Mouse (Mus musculus) left cerebral cortex, postnatal 14 days (tissue): ENCODE results near the gene Efcab12. TPM values are rescaled to one million over a fixed set of nuclear protein-coding genes. Genes with fewer than 3 reads are reported as not detected.

Source experiments
- DNase-seq, 2 experiments: peaks; one replicate each; pipeline ENCODE4 v3.0.0; 2021 to 2022; ENCODE audit warnings: low spot score in 2 of 2, mixed read lengths in 1 of 2
- intact Hi-C: fragments of 180-260 bp; cut with DNase I; formaldehyde crosslinking; loops from one replicate; pipeline ENCODE4 v1.15.1; 2025
- total RNA-seq, 2 experiments: library from RNA; stranded (reverse); gene quantifications; 2 replicates each; pipeline ENCODE4 v1.2.3; 2021

Gene Efcab12
- total RNA-seq, 2 experiments from 2014 or later = 3.4 to 4.8 TPM

- intact Hi-C loops = loop anchor here (5.0 kb wide), 3 partner anchors 77 to 202 kb away; partner anchors contain the start of gene Mkrn2
- DNase-seq = no peak
These were observed 33.6 kb downstream of the Efcab12 start for GRCm38 (mm10) chr6:115804432-115805192.

DNA sequence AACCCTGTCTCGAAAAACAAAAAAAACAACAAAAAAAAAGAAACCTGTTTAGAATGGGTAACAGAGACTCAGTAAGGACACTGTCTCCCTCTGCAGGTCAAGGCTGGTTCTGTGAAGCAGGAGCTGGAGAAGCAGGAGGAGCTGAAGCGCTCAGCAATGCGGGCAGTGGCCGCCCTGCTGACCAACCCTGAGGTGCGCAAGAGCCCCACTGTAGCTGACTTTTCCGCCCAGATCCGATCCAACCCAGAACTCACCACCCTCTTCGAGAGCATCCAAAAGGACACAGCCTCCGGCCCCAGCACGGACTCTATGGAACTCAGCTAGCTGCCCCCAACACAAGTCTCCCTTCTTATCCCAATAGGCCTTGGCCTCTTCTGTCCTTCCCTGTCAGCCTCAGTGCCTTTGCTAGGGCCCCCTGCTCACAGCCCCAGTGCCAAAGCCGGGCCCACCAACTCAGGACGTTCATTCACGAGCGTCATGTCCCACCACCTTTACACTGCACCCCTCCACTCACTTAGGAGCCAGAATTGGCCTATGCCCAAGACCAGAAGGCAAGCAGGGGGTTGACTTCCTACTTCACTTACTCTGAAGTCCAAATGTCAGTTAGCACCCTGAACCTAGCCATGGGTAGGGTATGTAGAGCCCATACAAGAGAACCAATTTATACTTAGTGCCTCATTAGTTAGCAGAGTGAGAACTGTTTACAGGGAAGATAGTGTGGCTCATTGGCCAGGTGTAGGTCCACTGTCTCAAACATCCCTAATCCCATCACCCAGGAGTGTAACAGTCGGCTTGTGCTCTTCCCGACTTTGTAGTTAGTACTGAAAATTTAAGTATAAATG lies 34.5 kb downstream of the Efcab12 start:
- DNase-seq = peak; percentile 84 to 93
- intact Hi-C loops = loop anchor here (5.0 kb wide), 2 partner anchors 76 to 201 kb away; partner anchors contain the start of gene Mkrn2

GRCm38 (mm10) chr6:115801811-115802210 lies 36.4 kb downstream of the Efcab12 start:
- intact Hi-C loops = loop anchor here (5.0 kb wide), 2 partner anchors 75 to 200 kb away; partner anchors contain the start of gene Mkrn2
- no peak for DNase-seq

- intact Hi-C loops = no loop called here
- no peak for DNase-seq
These were observed 45.5 kb downstream of the Efcab12 start for GRCm38 (mm10) chr6:115792691-115793215.

GRCm38 (mm10) chr6:115791842-115792686 lies 46.1 kb downstream of the Efcab12 start:
- peak in 1 of 2 experiments; percentile 28 for DNase-seq
- intact Hi-C loops = no loop called here

DNA sequence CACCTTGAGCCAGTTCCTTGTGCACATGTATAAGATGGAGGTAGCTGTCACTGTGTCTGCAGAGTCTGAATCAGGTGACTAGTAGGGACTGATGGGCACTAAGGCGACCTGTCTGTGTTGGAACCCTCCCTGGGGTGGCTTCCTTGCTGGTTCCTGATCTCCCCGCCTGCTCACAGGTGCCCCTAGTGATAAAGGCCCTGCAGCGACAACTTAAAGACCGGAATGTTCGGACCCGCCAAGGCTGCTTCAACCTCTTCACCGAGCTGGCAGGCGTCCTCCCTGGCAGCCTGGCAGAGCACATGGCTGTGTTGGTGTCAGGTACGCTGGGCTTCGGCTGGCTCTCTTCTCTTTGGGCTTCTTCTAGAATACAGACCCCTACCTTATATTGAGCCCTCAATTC lies 47.2 kb downstream of the Efcab12 start:
- DNase-seq = no peak
- intact Hi-C loops = no loop called here

DNA sequence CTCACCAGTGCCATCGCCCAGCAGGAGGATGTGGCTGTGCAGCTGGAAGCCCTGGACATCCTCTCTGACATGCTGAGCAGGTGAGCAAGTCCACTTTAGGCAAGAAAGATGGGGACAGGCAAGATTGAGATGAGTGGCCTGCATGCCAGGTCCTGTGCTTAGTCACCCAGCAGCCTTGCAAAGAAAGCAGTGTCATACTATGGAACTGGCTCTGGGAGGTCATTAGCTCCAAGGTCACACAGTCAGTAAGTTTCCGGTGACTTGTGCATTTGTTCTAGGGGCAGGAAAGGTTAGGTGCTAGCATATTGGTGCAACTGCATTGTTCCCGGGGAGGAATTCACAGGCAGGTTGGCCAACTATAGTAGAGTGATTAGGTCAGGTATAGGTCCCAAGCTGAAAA lies 55.4 kb downstream of the Efcab12 start:
- intact Hi-C loops = no loop called here
- no peak for DNase-seq

- DNase-seq = no peak
- intact Hi-C loops = no loop called here
These were observed 61.8 kb downstream of the Efcab12 start for GRCm38 (mm10) chr6:115776363-115776762.

GRCm38 (mm10) chr6:115775838-115776237 lies 62.4 kb downstream of the Efcab12 start:
- DNase-seq = peak in 1 of 2 experiments; percentile 11
- intact Hi-C loops = no loop called here

- DNase-seq = peak; percentile 15 to 20
- intact Hi-C loops = no loop called here
These were observed 63.7 kb downstream of the Efcab12 start, which contains the start of gene Cand2 for GRCm38 (mm10) chr6:115774501-115774921. Gene Cand2, plus strand, starts transcription at chr6:115774538.

- no peak for DNase-seq
- intact Hi-C loops = no loop called here
These were observed 64.2 kb downstream of the Efcab12 start for GRCm38 (mm10) chr6:115773966-115774413.

GRCm38 (mm10) chr6:115772604-115773003 lies 65.6 kb downstream of the Efcab12 start:
- intact Hi-C loops = no loop called here
- DNase-seq = no peak

DNA sequence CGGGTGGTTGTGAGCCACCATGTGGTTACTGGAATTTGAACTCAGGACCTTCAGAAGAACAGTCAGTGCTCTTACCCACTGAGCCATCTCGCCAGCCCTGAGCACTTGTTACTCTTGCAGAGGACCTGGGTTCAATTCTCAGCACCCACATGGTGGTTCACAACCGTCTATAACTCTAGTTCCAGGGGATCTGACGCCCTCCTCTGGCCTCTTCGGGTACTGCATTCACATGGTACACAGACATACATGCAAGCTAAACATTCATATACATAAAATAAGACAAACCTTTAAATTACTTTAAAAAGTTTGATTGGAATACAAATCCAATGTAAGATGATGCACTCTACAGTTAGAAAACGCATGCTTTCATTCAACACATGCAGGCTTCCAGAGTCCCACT lies 66.0 kb downstream of the Efcab12 start:
- intact Hi-C loops = no loop called here

DNA sequence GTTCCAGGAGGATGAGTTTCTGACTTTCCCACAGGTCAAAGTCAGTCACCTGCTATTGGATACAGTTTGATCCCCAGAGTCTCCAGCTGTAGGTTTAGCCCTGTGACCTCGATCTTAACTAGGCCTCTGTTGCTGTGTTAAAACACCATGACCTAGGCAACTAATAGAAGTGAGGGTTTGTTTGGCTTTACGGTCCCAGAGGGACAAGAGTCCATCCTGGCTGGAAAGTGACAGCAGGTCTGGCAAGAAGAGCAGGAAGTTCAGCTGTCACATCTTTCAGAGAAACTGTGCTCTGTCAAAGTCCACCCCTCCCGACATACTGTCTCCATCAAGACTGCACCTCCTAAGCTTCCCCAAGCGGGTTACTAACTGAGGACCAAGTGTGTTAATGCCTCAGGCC lies 67.4 kb downstream of the Efcab12 start:
- no peak for DNase-seq
- intact Hi-C loops = no loop called here

More for the DNA sequence above, 66.0 kb downstream of the Efcab12 start:
- DNase-seq = no peak

- intact Hi-C loops = no loop called here
- no peak for DNase-seq
These were observed 68.0 kb downstream of the Efcab12 start for GRCm38 (mm10) chr6:115770059-115770670.

DNA sequence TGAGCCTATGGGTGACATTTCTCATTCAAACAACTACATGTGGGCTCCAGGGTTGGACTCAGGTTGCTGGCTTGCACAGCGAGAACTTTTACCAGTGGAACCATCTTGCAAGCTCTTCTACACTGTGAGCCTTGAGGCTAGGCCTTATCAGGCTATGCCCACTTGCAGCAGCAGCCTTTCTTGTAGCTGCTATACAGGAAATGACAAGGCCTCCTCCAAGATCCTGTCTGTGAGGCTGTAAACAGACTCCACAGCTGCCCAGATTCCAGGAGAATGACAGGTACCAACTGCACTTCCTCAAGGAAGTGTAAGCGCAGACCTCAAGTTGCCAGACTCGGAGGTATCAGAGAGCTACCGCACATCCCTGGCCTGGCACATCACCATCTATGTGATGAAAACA lies 70.0 kb downstream of the Efcab12 start:
- no peak for DNase-seq
- intact Hi-C loops = no loop called here

GRCm38 (mm10) chr6:115767357-115767756 lies 70.9 kb downstream of the Efcab12 start:
- DNase-seq = no peak
- intact Hi-C loops = no loop called here

DNA sequence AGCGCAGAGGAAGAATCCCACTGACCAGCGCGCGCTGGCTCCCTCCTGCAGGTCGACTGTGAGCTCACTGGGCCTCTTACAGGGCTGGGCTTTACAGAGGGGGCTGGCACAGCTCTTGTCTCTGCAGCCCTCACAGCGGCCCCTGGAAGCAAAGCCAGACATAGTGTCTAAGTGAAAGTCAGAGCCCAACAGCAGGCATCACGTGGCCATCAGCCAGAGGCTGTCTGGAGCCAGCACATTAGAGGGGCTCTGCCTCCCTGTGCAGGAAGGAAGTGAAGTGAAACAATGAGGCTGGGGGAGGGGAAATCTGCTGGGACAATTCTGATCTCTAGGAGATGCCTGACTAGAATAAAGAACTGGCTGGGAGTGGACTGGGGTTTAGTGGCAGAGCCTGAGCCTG lies 74.0 kb downstream of the Efcab12 start:
- peak; percentile 51 to 72 for DNase-seq
- intact Hi-C loops = no loop called here
